Mouse (Mus musculus) liver, adult 2 months (tissue): ENCODE data around the gene Kansl1. TPM values are rescaled to one million over a fixed set of nuclear protein-coding genes. Genes with fewer than 3 reads are reported as not detected.

Experiments
- DNase-seq: peaks from one replicate; pipeline ENCODE4 v3.0.0-alpha.2; 2011; ENCODE audit warnings: low read depth, low spot score; ENCODE audit errors: extremely low read depth
- H3K27ac ChIP-seq: fragments of 200-500 bp; replicated peaks from 2 replicates; pipeline ENCODE4 v1.5.1; 2012; ENCODE audit warnings: low read depth, mild to moderate bottlenecking, control low read depth, inconsistent platforms, low read length; ENCODE audit not compliant: insufficient read depth
- H3K27me3 ChIP-seq: fragments of 200-500 bp; 2 replicates; pipeline ENCODE4 v1.6.1; 2012; ENCODE audit warnings: mild to moderate bottlenecking, moderate library complexity, low read length, inconsistent platforms; ENCODE audit not compliant: control insufficient read depth, insufficient read depth
- H3K36me3 ChIP-seq: fragments of 200-500 bp; 2 replicates; pipeline ENCODE4 v1.6.1; 2012; ENCODE audit warnings: low read length, inconsistent platforms; ENCODE audit not compliant: control insufficient read depth, insufficient read depth
- H3K4me1 ChIP-seq: fragments of 200-500 bp; 2 replicates; pipeline ENCODE4 v1.6.1; 2011; ENCODE audit warnings: low read length; ENCODE audit not compliant: control insufficient read depth, insufficient read depth
- H3K4me3 ChIP-seq: fragments of 200-500 bp; 2 replicates; pipeline ENCODE4 v1.5.1; 2011; ENCODE audit warnings: low read depth, mild to moderate bottlenecking, control low read depth, low read length, moderate library complexity; ENCODE audit not compliant: insufficient read depth
- H3K79me2 ChIP-seq: fragments of 200-500 bp; 2 replicates; pipeline ENCODE4 v1.6.1; 2012; ENCODE audit warnings: inconsistent platforms, mild to moderate bottlenecking, low read length, moderate library complexity; ENCODE audit not compliant: control insufficient read depth, insufficient read depth
- H3K9ac ChIP-seq: fragments of 200-500 bp; 2 replicates; pipeline ENCODE4 v1.6.1; 2012; ENCODE audit warnings: low read depth, mild to moderate bottlenecking, control low read depth, inconsistent platforms, low read length
- CTCF ChIP-seq: fragments of 200-500 bp; IDR thresholded peaks from 2 replicates; pipeline ENCODE4 v1.5.1; 2011; ENCODE audit warnings: low read depth, low read length, control low read depth
- POLR2A ChIP-seq: fragments of 200-500 bp; IDR thresholded peaks from 2 replicates; pipeline ENCODE4 v1.6.1; 2011; ENCODE audit warnings: low read length, control low read depth; ENCODE audit not compliant: insufficient read depth; ENCODE audit errors: extremely low read depth
- WGBS: fragments of 180-500 bp; shearing (Covaris S2); methylation state at CpG from one replicate; pipeline ENCODE4 v1.1.7; 2018; 5-methylcytosine and 5-hydroxymethylcytosine counted together
- polyA plus RNA-seq: library from polyadenylated mRNA; depleted of rRNA; stranded (reverse); fragments of >200 nt; gene quantifications from 2 replicates; pipeline ENCODE4 v1.2.3, GENCODE M21; 2012; rRNA removed
- total RNA-seq: library from RNA; depleted of rRNA; stranded (reverse); fragments of >200 nt; gene quantifications from 2 replicates; pipeline ENCODE4 v1.2.3, GENCODE M21; 2014; rRNA removed

Gene Kansl1
- total RNA-seq (13.7 and 15.5 TPM in 2 replicates), polyA plus RNA-seq (33.0 and 36.2 TPM in 2 replicates)

DNA sequence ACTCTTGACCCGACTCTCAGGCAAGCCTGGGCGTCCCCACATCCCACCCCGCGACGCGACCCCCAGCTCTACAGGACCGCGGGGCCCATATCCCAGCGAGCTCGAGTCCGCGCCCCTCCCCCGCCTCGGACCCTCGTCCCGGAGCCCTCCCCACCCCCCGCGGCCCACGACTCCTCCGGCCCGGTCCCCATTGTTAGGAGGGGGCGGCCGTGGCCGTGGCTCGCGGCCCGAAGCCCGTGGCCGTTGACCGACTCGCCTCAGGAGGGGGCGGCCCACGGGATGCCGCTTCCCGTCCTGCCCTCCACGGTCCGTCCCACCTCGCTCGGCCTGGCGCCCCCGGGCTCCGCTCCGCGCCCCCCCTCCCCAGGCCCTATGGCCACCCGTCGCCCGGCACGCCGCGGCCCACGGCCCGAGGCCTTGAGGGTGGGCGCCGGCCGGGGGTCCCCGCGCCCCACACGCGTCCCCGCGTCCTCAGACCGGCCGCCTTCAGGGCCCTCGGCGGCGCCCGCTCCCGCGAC lies at the start of gene Kansl1:
Kansl1 (minus strand) TSS at position 111 of the 518 bp plus-strand sequence.
- WGBS: 2% methylated on average over 50 of the region's 69 CpGs
- Histone ChIP-seq H3K27me3 (no peaks in the 10 kb centered on the region), H3K79me2 (peaks cover 6% of the 10 kb centered on the region; the same call in 1 of the 2 replicates), H3K4me1 (peaks cover 1% of the 10 kb centered on the region; the same call in 1 of the 2 replicates), H3K9ac (peak within 1 kb of the TSS; percentile 97), H3K27ac (no peak within 1 kb of the TSS), H3K4me3 (peak within 1 kb of the TSS; percentile 92), H3K36me3 (no peaks in the 10 kb centered on the region)
- DNase-seq: no peak
- TF ChIP-seq POLR2A: no peak
- no peak for TF ChIP-seq CTCF

DNA sequence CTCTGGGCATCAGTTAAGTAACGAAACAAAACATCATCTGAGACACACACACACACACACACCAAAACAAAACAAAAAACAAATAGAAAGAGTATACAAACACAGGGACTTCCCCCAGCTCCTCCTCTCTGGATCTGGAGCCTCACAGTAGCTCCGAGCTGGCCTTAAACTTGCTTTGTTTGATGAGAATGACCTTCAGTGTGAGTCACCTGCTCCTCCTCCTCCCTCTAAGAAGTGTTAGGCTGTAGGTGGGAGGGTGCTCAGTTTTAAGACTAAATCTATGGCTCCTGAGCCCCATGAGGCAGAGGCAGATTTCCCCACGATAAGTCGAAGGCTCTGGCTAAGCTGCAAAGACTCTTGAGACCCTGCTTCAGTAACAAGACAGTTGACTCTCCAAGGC lies 43.8 kb upstream of the Kansl1 start:
- Histone ChIP-seq H3K9ac (no peak overlapping the region), H3K4me3 (no peak overlapping the region), H3K4me1 (no peaks in the 10 kb centered on the region), H3K79me2 (no peaks in the 10 kb centered on the region), H3K36me3 (peaks cover 54% of the 10 kb centered on the region), H3K27ac (no peak overlapping the region), H3K27me3 (no peaks in the 10 kb centered on the region)
- 70% methylated on average over 4 of the region's 4 CpGs for WGBS
- no peak for TF ChIP-seq CTCF
- no peak for TF ChIP-seq POLR2A
- no peak for DNase-seq

DNA sequence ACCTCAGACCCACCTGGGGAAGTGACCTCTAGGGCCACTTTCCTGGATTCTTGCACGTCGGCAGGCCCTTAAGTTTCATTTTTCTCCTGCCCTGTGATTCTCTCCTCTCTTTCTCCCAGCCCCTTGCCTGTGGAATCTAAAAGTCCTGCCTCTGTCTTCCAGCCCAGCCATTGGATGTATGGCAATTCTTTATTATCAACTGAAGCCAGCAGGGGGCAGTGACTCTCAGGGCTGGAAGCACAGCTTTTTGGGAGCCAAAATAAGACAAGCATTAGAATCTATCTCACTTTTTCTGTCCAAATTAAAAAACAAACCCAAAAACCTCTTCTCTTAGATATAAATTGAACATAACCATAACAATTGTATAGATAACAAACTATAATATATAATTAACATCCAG lies 41.9 kb upstream of the Kansl1 start:
- H3K27ac ChIP-seq: no peak overlapping the region
- H3K4me1 ChIP-seq: no peaks in the 10 kb centered on the region
- no peaks in the 10 kb centered on the region for H3K27me3 ChIP-seq
- TF ChIP-seq POLR2A (no peak), CTCF (peak; percentile 47; the same call in 1 of the 2 replicates)
- 87% methylated on average over 2 of the region's 2 CpGs for WGBS
- H3K36me3 ChIP-seq: peaks cover 51% of the 10 kb centered on the region
- H3K4me3 ChIP-seq: no peak overlapping the region
- H3K79me2 ChIP-seq: no peaks in the 10 kb centered on the region
- no peak overlapping the region for H3K9ac ChIP-seq
- DNase-seq: no peak

DNA sequence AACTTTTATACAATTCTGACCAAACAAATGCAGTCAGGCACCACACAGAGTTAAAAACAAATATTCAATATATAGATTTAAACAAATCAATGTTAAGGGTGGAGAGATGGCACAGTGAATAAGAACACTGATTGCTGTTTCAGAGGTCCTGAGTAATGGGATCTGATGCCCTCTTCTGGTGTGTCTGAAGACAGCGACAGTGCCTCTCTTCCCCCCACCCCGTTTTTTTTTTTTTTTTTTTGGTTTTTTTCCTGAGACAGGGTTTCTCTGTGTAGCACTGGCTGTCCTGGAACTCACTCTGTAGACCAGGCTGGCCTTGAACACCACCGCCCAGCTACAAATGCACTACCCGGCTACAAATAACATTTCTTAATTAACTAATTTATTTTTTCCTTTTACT lies 39.8 kb upstream of the Kansl1 start:
- no peak overlapping the region for H3K9ac ChIP-seq
- WGBS: 85% methylated on average over 4 of the region's 4 CpGs
- peaks cover 50% of the 10 kb centered on the region for H3K36me3 ChIP-seq
- no peaks in the 10 kb centered on the region for H3K27me3 ChIP-seq
- H3K4me1 ChIP-seq: no peaks in the 10 kb centered on the region
- no peak overlapping the region for H3K27ac ChIP-seq
- H3K4me3 ChIP-seq: no peak overlapping the region
- TF ChIP-seq POLR2A: no peak
- no peak for TF ChIP-seq CTCF
- no peaks in the 10 kb centered on the region for H3K79me2 ChIP-seq
- DNase-seq: no peak

DNA sequence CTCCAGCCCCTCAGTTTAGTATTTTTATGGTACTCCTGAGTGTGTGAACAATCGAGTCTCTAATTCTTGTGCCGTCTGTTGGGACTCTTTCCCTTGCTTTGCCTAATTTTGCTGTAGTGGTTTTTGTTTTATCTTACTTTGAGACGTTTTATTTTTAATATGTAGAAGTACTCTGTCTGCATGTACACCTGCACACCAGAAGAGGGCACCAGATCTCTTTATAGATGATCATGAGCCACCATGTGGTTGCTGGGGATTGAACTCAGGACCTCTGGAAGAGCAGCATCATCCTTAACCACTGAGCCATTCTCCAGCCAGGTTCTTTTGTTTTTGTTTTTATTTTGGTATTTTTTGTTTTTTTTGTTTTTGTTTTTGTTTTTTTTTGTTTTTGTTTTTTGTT lies 19.6 kb upstream of the Kansl1 start:
- TF ChIP-seq CTCF (no peak), POLR2A (no peak)
- no peaks in the 10 kb centered on the region for H3K27me3 ChIP-seq
- H3K27ac ChIP-seq: no peak overlapping the region
- 79% methylated on average over 3 of the region's 3 CpGs for WGBS
- H3K4me1 ChIP-seq: no peaks in the 10 kb centered on the region
- DNase-seq: no peak
- H3K36me3 ChIP-seq: no peaks in the 10 kb centered on the region
- no peak overlapping the region for H3K9ac ChIP-seq
- H3K4me3 ChIP-seq: no peak overlapping the region
- no peaks in the 10 kb centered on the region for H3K79me2 ChIP-seq

DNA sequence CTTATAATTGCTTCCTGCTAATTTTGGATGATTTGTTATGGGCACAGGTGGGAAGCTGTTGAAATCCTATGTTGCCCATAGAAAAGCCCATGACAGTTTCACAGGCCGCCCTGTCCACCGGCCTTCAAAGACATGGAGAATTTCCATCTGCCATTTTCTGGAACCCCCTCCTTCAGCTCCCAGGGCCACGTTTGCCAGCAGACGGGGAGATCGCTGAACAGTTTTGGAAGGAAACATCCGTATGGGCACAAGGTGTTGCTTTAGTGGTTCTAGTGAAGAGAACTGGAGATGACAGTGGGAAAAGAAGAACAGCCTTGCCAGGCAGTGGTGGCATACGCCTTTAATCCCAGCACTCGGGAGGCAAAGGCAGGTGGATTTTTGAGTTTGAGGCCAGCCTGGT lies 13.3 kb upstream of the Kansl1 start:
- Histone ChIP-seq H3K9ac (no peak overlapping the region), H3K27me3 (no peaks in the 10 kb centered on the region), H3K79me2 (no peaks in the 10 kb centered on the region), H3K36me3 (no peaks in the 10 kb centered on the region), H3K4me1 (no peaks in the 10 kb centered on the region), H3K27ac (no peak overlapping the region), H3K4me3 (no peak overlapping the region)
- 96% methylated on average over 8 of the region's 8 CpGs for WGBS
- TF ChIP-seq POLR2A (no peak), CTCF (no peak)
- DNase-seq: no peak
